ENCODE assay signal across 8 mouse cellular contexts in the genomic region with DNA sequence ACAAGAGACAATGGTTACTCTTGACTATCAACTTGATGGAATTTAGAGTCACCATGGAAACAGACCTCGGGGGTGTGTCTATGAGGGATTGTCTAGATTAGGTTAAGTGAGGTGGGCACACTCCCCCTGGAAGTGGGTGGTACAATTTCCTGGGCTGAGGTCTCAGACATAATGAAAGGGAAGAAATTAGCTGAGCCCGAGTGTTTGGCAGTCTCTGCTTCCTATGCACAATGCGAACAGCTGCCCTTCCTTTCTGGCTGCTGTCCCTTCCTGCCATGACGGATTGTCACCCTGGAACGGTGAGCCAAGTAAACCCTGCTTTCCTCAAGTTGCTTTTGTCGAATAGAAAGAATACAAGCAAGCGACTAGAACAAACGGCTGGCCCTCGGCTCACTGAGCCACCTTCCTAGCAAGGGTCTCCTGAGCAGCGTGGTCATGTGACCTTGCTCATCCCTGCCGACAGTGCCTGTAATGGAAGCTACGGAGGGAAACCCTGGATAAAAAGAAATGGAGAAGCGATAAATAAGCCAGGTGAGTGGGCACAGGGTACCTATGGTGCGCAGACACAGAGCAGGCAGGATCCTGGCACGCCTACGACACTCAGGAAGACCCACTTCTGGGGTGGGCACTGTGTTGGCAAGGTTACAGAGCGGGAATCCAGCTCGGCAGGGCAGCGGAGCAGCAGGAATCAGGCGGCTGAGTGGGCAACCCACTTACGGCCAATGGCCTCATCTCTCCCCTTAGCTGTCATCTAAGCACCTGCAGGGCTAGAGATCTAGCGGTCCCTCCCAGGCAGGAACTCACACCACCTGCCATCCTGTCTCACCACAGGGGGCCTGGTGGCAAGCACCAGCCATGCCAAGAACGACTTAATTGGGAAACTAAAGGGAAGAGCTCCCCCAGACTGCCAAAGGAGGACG.
DNase-seq lines count a peak whose midpoint lies in the region; ATAC-seq and TF ChIP-seq lines count a peak whose summit lies in the region.

No protein-coding gene starts in this region.

- H3K4me1 ChIP-seq in E14TG2a.4 (replicated peaks; ENCODE audit: low read depth, low read length), result peaks cover 17% of the 10 kb centered on the region
- peaks cover 8% of the 10 kb centered on the region; the same call in 1 of the 2 replicates for H3K4me1 ChIP-seq in kidney, embryonic 16.5 days (ENCODE audit: insufficient read depth, low read length)

- peak overlapping the region; percentile 35; the same call in 1 of the 2 replicates for H3K4me3 ChIP-seq in E14TG2a.4 (replicated peaks; ENCODE audit: low read length)
- no peak overlapping the region for H3K4me3 ChIP-seq in kidney, embryonic 16.5 days (ENCODE audit: low read length)

- H3K36me3 ChIP-seq in E14TG2a.4 (ENCODE audit: insufficient read depth, low read length), result no peaks in the 10 kb centered on the region
- H3K36me3 ChIP-seq in kidney, embryonic 16.5 days (ENCODE audit: insufficient read depth, low read length), result no peaks in the 10 kb centered on the region

- no peak for TF ChIP-seq CTCF in E14TG2a.4 (conservative IDR thresholded peaks at IDR 0.05; ENCODE audit: low read length)

- no peaks in the 10 kb centered on the region for H3K9me3 ChIP-seq in E14TG2a.4 (ENCODE audit: low read length)
- H3K9me3 ChIP-seq in kidney, embryonic 16.5 days (ENCODE audit: low read length), result no peaks in the 10 kb centered on the region

- DNase-seq in adrenal gland, adult 2 months, result peak; percentile 14
- no peak for DNase-seq in adrenal gland, postnatal 10 days
- peak; percentile 34 for DNase-seq in embryo, embryonic 9.5 days (ENCODE audit: extremely low spot score)
- peak; percentile 64 for DNase-seq in lung, postnatal 36 days
- no peak for DNase-seq in ovary, postnatal 36 days (ENCODE audit: low spot score)
- DNase-seq in spleen, adult 12 weeks (ENCODE audit: low spot score), result no peak

- no peak overlapping the region for H3K9ac ChIP-seq in kidney, embryonic 16.5 days (replicated peaks; ENCODE audit: low read length)

- H3K27me3 ChIP-seq in E14TG2a.4 (ENCODE audit: insufficient read depth, low read length), result no peaks in the 10 kb centered on the region
- H3K27me3 ChIP-seq in kidney, embryonic 16.5 days (ENCODE audit: insufficient read depth, low read length), result no peaks in the 10 kb centered on the region

- ATAC-seq in kidney, embryonic 16.5 days (ENCODE audit: low FRiP score, low TSS enrichment), result 0 out of 2 replicates have a peak, but pooled peaks have one; percentile 39

- H3K27ac ChIP-seq in kidney, embryonic 16.5 days (ENCODE audit: low read length), result peak overlapping the region; percentile 24; the same call in 1 of the 2 replicates

- 54% methylated on average over 24 of the region's 24 CpGs for WGBS in kidney, embryonic 16.5 days

- H3K4me2 ChIP-seq in kidney, embryonic 16.5 days (replicated peaks; ENCODE audit: low read depth, low read length), result no peak overlapping the region

Comparison
In these comparisons a context has a peak if more than half of its experiments do, and no peak if none do; other contexts are left out.
1. DNase-seq: peak in adrenal gland, adult 2 months (single experiment), embryo, embryonic 9.5 days (single experiment) and lung, postnatal 36 days (single experiment); none in adrenal gland, postnatal 10 days (single experiment), ovary, postnatal 36 days (single experiment) and spleen, adult 12 weeks (single experiment).